Mouse (Mus musculus): ENCODE measurements around the gene Ptch2.

DNA sequence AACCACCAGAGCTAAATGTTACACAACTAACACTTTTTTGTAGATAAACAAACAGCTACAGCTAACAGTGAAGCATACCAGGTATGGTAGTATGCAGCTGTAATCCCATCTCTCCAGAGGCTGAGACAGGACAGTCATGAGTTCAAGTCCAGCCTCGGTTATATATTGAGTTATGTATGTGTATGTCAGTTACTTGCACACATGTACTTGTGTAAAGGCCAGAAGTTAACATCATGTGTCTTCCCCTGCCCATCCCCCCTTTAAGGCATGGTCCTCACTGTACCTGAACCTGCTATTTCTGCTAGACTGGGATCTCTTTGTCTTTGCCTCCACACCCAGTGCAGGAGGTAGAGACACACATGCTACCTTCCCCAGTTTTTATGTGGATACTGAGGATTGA is 46.4 kb upstream of the Ptch2 start:
- no peak for TF ChIP-seq POLR2A (IDR thresholded peaks at IDR 0.05; ENCODE audit: control insufficient read depth, low read depth, low read length)
- TF ChIP-seq CTCF (IDR thresholded peaks at IDR 0.05; ENCODE audit: control insufficient read depth, insufficient read depth, insufficient replicate concordance, low read depth, low read length): no peak

Measured in testis, adult 2 months (tissue).